Mouse (Mus musculus) T-helper 2 cell (primary cell): Measurements from ENCODE around the gene Stox2.

Source experiments
- in situ Hi-C: fragments of 300-600 bp; cut with MboI, MseI; formaldehyde crosslinking; loops from one replicate; pipeline ENCODE4 v1.15.1; 2025; ENCODE audit warnings: high pct_unique_total_duplicates

Gene Stox2

GRCm38 (mm10) chr8:47243631-47244030, 202.5 kb downstream of the Stox2 start:
- in situ Hi-C loops: no loop called here

- in situ Hi-C loops: no loop called here
These were observed 203.0 kb downstream of the Stox2 start for GRCm38 (mm10) chr8:47243016-47243630.

- in situ Hi-C loops: no loop called here
These were observed 203.8 kb downstream of the Stox2 start for GRCm38 (mm10) chr8:47242207-47243004.

GRCm38 (mm10) chr8:47241421-47242078, 204.6 kb downstream of the Stox2 start:
- in situ Hi-C loops: no loop called here

- in situ Hi-C loops: no loop called here
These were observed 205.3 kb downstream of the Stox2 start for GRCm38 (mm10) chr8:47240871-47241270.

GRCm38 (mm10) chr8:47240266-47240665, 205.9 kb downstream of the Stox2 start:
- in situ Hi-C loops: no loop called here

- in situ Hi-C loops: no loop called here
These were observed 214.1 kb downstream of the Stox2 start for GRCm38 (mm10) chr8:47232081-47232480.

GRCm38 (mm10) chr8:47230057-47230456, 216.1 kb downstream of the Stox2 start:
- in situ Hi-C loops: no loop called here

GRCm38 (mm10) chr8:47221851-47222250, 224.3 kb downstream of the Stox2 start:
- in situ Hi-C loops: loop anchor here (25.0 kb wide), 1 partner anchor 210 kb away; no protein-coding TSS in a partner anchor

GRCm38 (mm10) chr8:47221191-47221590, 225.0 kb downstream of the Stox2 start:
- in situ Hi-C loops: loop anchor here (25.0 kb wide), 1 partner anchor 209 kb away; no protein-coding TSS in a partner anchor

- in situ Hi-C loops: loop anchor here (25.0 kb wide), 1 partner anchor 208 kb away; no protein-coding TSS in a partner anchor
These were observed 225.8 kb downstream of the Stox2 start for GRCm38 (mm10) chr8:47220390-47220789.

GRCm38 (mm10) chr8:47218536-47218935, 227.6 kb downstream of the Stox2 start:
- in situ Hi-C loops: loop anchor here (25.0 kb wide), 1 partner anchor 206 kb away; no protein-coding TSS in a partner anchor

- in situ Hi-C loops: loop anchor here (25.0 kb wide), 1 partner anchor 206 kb away; no protein-coding TSS in a partner anchor
These were observed 228.1 kb downstream of the Stox2 start for GRCm38 (mm10) chr8:47218021-47218420.

GRCm38 (mm10) chr8:47212124-47212523, 234.0 kb downstream of the Stox2 start:
- in situ Hi-C loops: loop anchor here (25.0 kb wide), 1 partner anchor 200 kb away; no protein-coding TSS in a partner anchor

GRCm38 (mm10) chr8:47211226-47211625, 234.9 kb downstream of the Stox2 start:
- in situ Hi-C loops: loop anchor here (25.0 kb wide), 1 partner anchor 199 kb away; no protein-coding TSS in a partner anchor

- in situ Hi-C loops: loop anchor here (25.0 kb wide), 1 partner anchor 196 kb away; no protein-coding TSS in a partner anchor
These were observed 237.9 kb downstream of the Stox2 start for GRCm38 (mm10) chr8:47208246-47208645.

- in situ Hi-C loops: loop anchor here (25.0 kb wide), 1 partner anchor 194 kb away; no protein-coding TSS in a partner anchor
These were observed 239.4 kb downstream of the Stox2 start for GRCm38 (mm10) chr8:47206640-47207237.

GRCm38 (mm10) chr8:47205472-47205871, 240.7 kb downstream of the Stox2 start:
- in situ Hi-C loops: loop anchor here (25.0 kb wide), 1 partner anchor 193 kb away; no protein-coding TSS in a partner anchor

- in situ Hi-C loops: no loop called here
These were observed 249.8 kb downstream of the Stox2 start for GRCm38 (mm10) chr8:47196391-47196790.

- in situ Hi-C loops: no loop called here
These were observed 252.7 kb downstream of the Stox2 start for GRCm38 (mm10) chr8:47193321-47193996.
